Comparison of ENCODE assay signal across 8 mouse cellular contexts in genomic region chr6:29204932-29205614, GRCm38 (mm10). TPM values are rescaled to one million over a fixed set of nuclear protein-coding genes. Genes with fewer than 3 reads are reported as not detected.
DNase-seq lines count a peak whose midpoint lies in the region; ATAC-seq and TF ChIP-seq lines count a peak whose summit lies in the region.

No protein-coding gene starts in this region.

- H3K9ac ChIP-seq in hindbrain, embryonic 14.5 days, result no peak overlapping the region
- no peak overlapping the region for H3K9ac ChIP-seq in liver, postnatal 0 days (replicated peaks)
- H3K9ac ChIP-seq in neural tube, embryonic 12.5 days, result no peak overlapping the region

- 57% methylated on average over 15 of the region's 15 CpGs for WGBS in hindbrain, embryonic 14.5 days
- 58% methylated on average over 15 of the region's 15 CpGs for WGBS in liver, postnatal 0 days (ENCODE audit: insufficient replicate concordance)
- 59% methylated on average over 15 of the region's 15 CpGs for WGBS in neural tube, embryonic 12.5 days

- no peaks in the 10 kb centered on the region; the same call in 1 of the 2 replicates for H3K27me3 ChIP-seq in hindbrain, embryonic 14.5 days (ENCODE audit: control insufficient read depth, insufficient read depth, low read length)
- no peaks in the 10 kb centered on the region for H3K27me3 ChIP-seq in liver, postnatal 0 days (ENCODE audit: insufficient read depth, low read length)
- 0 out of 2 replicates have a peak, but pooled peaks cover 5% of the 10 kb centered on the region for H3K27me3 ChIP-seq in neural tube, embryonic 12.5 days (replicated peaks)

- ATAC-seq in activated CD4-positive, CD25-positive, alpha-beta regulatory T cell, adult 4 months, result peak; percentile 61
- ATAC-seq in hindbrain, embryonic 14.5 days (ENCODE audit: low FRiP score), result peak; percentile 28; the same call in 1 of the 2 replicates
- peak; percentile 59 for ATAC-seq in liver, postnatal 0 days
- ATAC-seq in neural tube, embryonic 12.5 days (ENCODE audit: low FRiP score, low read depth), result peak; percentile 25; the same call in 1 of the 2 replicates

- TF ChIP-seq CTCF in liver, postnatal 0 days (IDR thresholded peaks at IDR 0.05; ENCODE audit: low read depth), result peak; percentile 92

- peaks cover 57% of the 10 kb centered on the region for H3K36me3 ChIP-seq in hindbrain, embryonic 14.5 days (replicated peaks; ENCODE audit: control insufficient read depth, insufficient read depth)
- H3K36me3 ChIP-seq in liver, postnatal 0 days (replicated peaks; ENCODE audit: insufficient read depth, low read length), result peaks cover 14% of the 10 kb centered on the region; the same call in 1 of the 2 replicates
- peaks cover 44% of the 10 kb centered on the region for H3K36me3 ChIP-seq in neural tube, embryonic 12.5 days

- H3K4me1 ChIP-seq in hindbrain, embryonic 14.5 days (replicated peaks; ENCODE audit: control insufficient read depth, insufficient read depth, low read length), result peaks cover 8% of the 10 kb centered on the region
- H3K4me1 ChIP-seq in liver, postnatal 0 days (ENCODE audit: insufficient read depth), result no peaks in the 10 kb centered on the region
- peaks cover 2% of the 10 kb centered on the region for H3K4me1 ChIP-seq in neural tube, embryonic 12.5 days

- no peak overlapping the region for H3K4me3 ChIP-seq in hindbrain, embryonic 14.5 days (replicated peaks; ENCODE audit: low read length)
- no peak overlapping the region for H3K4me3 ChIP-seq in liver, postnatal 0 days (ENCODE audit: low read depth, low read length)
- no peak overlapping the region for H3K4me3 ChIP-seq in neural tube, embryonic 12.5 days

- no peak overlapping the region for H3K27ac ChIP-seq in hindbrain, embryonic 14.5 days
- H3K27ac ChIP-seq in liver, postnatal 0 days (ENCODE audit: low read depth), result no peak overlapping the region
- no peak overlapping the region for H3K27ac ChIP-seq in neural tube, embryonic 12.5 days

- no peak for TF ChIP-seq EP300 in liver, postnatal 0 days (IDR thresholded peaks at IDR 0.05; ENCODE audit: low read depth)

- peak; percentile 51 for DNase-seq in right cerebral cortex, postnatal 14 days
- no peak for DNase-seq in right cerebral cortex, postnatal 25 days
- DNase-seq in fibroblast of lung, adult 2 months (ENCODE audit: low read depth), result peak; percentile 25
- DNase-seq in hindbrain, embryonic 14.5 days (ENCODE audit: low spot score), result peak; percentile 78
- DNase-seq in liver, postnatal 0 days, result peak; percentile 53
- DNase-seq in layer of hippocampus, postnatal 36 days, result no peak

- no peak overlapping the region for H3K4me2 ChIP-seq in hindbrain, embryonic 14.5 days (replicated peaks)
- no peak overlapping the region for H3K4me2 ChIP-seq in liver, postnatal 0 days (ENCODE audit: low read depth, low read length)
- no peak overlapping the region for H3K4me2 ChIP-seq in neural tube, embryonic 12.5 days (replicated peaks)

- no peaks in the 10 kb centered on the region for H3K9me3 ChIP-seq in hindbrain, embryonic 14.5 days (ENCODE audit: control insufficient read depth, low read length)
- H3K9me3 ChIP-seq in liver, postnatal 0 days (ENCODE audit: low read length), result no peaks in the 10 kb centered on the region
- H3K9me3 ChIP-seq in neural tube, embryonic 12.5 days, result no peaks in the 10 kb centered on the region

RNA-seq across cellular contexts. Expression of gene Impdh1, which starts 11.1 kb away (rescaled TPM):
- polyA plus RNA-seq in activated CD4-positive, CD25-positive, alpha-beta regulatory T cell, adult 4 months (2017; shearing (Covaris generic)), result 10 to 100 TPM; 13.0 to 16.5 TPM
- 60.8 and 65.0 TPM in 2 replicates for polyA plus RNA-seq in hindbrain, embryonic 14.5 days (2014; fragmentation: Nextera tagmentation; extraction: Ambion mirVana)
- 7.3 and 7.7 TPM in 2 replicates for polyA plus RNA-seq in liver, postnatal 0 days (2015; fragmentation: Nextera tagmentation; extraction: Ambion mirVana)
- polyA plus RNA-seq in neural tube, embryonic 12.5 days (2016; fragmentation: Nextera tagmentation; extraction: Ambion mirVana), result 65.0 and 69.5 TPM in 2 replicates
- 10 to 100 TPM; 40.9 to 41.8 TPM for total RNA-seq in layer of hippocampus, postnatal 36 days (2021)

RNA-seq across cellular contexts. Expression of gene Prrt4, which starts 25.7 kb away (rescaled TPM):
- not detected for polyA plus RNA-seq in activated CD4-positive, CD25-positive, alpha-beta regulatory T cell, adult 4 months (2017; shearing (Covaris generic))
- 10.0 and 11.0 TPM in 2 replicates for polyA plus RNA-seq in hindbrain, embryonic 14.5 days (2014; fragmentation: Nextera tagmentation; extraction: Ambion mirVana)
- polyA plus RNA-seq in liver, postnatal 0 days (2015; fragmentation: Nextera tagmentation; extraction: Ambion mirVana), result not detected in 2 replicates
- polyA plus RNA-seq in neural tube, embryonic 12.5 days (2016; fragmentation: Nextera tagmentation; extraction: Ambion mirVana), result 2.1 and 2.9 TPM in 2 replicates
- total RNA-seq in layer of hippocampus, postnatal 36 days (2021), result 1 to 10 TPM; 2.0 to 2.1 TPM

RNA-seq across cellular contexts. Expression of gene Rbm28, which starts 40.3 kb away (rescaled TPM):
- polyA plus RNA-seq in activated CD4-positive, CD25-positive, alpha-beta regulatory T cell, adult 4 months (2017; shearing (Covaris generic)), result 10 to 100 TPM; 44.7 to 54.4 TPM
- 42.7 and 43.0 TPM in 2 replicates for polyA plus RNA-seq in hindbrain, embryonic 14.5 days (2014; fragmentation: Nextera tagmentation; extraction: Ambion mirVana)
- polyA plus RNA-seq in liver, postnatal 0 days (2015; fragmentation: Nextera tagmentation; extraction: Ambion mirVana), result 6.6 and 8.2 TPM in 2 replicates
- 50.3 and 56.0 TPM in 2 replicates for polyA plus RNA-seq in neural tube, embryonic 12.5 days (2016; fragmentation: Nextera tagmentation; extraction: Ambion mirVana)
- 10 to 100 TPM; 46.1 to 53.8 TPM for total RNA-seq in layer of hippocampus, postnatal 36 days (2021)

Comparison
In these comparisons a context has a peak if more than half of its experiments do, and no peak if none do; other contexts are left out.
1. DNase-seq: peak in right cerebral cortex, postnatal 14 days (single experiment), fibroblast of lung, adult 2 months (single experiment), hindbrain, embryonic 14.5 days (single experiment) and liver, postnatal 0 days (single experiment); none in right cerebral cortex, postnatal 25 days (single experiment) and layer of hippocampus, postnatal 36 days (0 of 2).
2. Peak in every context shown above with its lines, with median percentiles within 50 percentile points of each other: ATAC-seq.